Mouse (Mus musculus): ENCODE results near the gene Utp4.

- TF ChIP-seq POLR2A (IDR thresholded peaks at IDR 0.05; ENCODE audit: borderline replicate concordance, extremely low read depth, low read depth, low read length) (no peak), CTCF (IDR thresholded peaks at IDR 0.05; ENCODE audit: insufficient read depth, low read length) (no peak)
Measured at GRCm38 (mm10) chr8:106892210-106892805, 1.1 kb upstream of the Utp4 start.
